ENCODE assay signal across 8 mouse cellular contexts in genomic region chr12:86889103-86889644, GRCm38 (mm10). TPM values are rescaled to one million over a fixed set of nuclear protein-coding genes. Genes with fewer than 3 reads are reported as not detected.
DNase-seq lines count a peak whose midpoint lies in the region; ATAC-seq and TF ChIP-seq lines count a peak whose summit lies in the region.

No protein-coding gene starts in this region.

- no peak for ATAC-seq in hindbrain, embryonic 11.5 days (ENCODE audit: low FRiP score)
- ATAC-seq in limb, embryonic 13.5 days (ENCODE audit: low FRiP score, low read depth) = no peak
- ATAC-seq in midbrain, postnatal 0 days (ENCODE audit: low FRiP score) = no peak
- no peak for ATAC-seq in erythroblast, adult 5-6 weeks (replicated peaks; ENCODE audit: low FRiP score, poor library complexity, severe bottlenecking)

- peaks cover 2% of the 10 kb centered on the region; the same call in 1 of the 2 replicates for H3K27me3 ChIP-seq in hindbrain, embryonic 11.5 days (ENCODE audit: control insufficient read depth, insufficient read depth, low read length)
- no peaks in the 10 kb centered on the region for H3K27me3 ChIP-seq in limb, embryonic 13.5 days
- H3K27me3 ChIP-seq in midbrain, postnatal 0 days (ENCODE audit: insufficient read depth, low read length) = no peaks in the 10 kb centered on the region

- H3K9ac ChIP-seq in hindbrain, embryonic 11.5 days (ENCODE audit: low read depth, low read length) = peak overlapping the region; percentile 29; the same call in 1 of the 2 replicates
- H3K9ac ChIP-seq in limb, embryonic 13.5 days = peak overlapping the region; percentile 63; the same call in 1 of the 2 replicates
- no peak overlapping the region for H3K9ac ChIP-seq in midbrain, postnatal 0 days (replicated peaks; ENCODE audit: low read length, poor library complexity, severe bottlenecking)

- no peaks in the 10 kb centered on the region for H3K9me3 ChIP-seq in hindbrain, embryonic 11.5 days (ENCODE audit: control insufficient read depth, low read length)
- no peaks in the 10 kb centered on the region for H3K9me3 ChIP-seq in limb, embryonic 13.5 days
- no peaks in the 10 kb centered on the region for H3K9me3 ChIP-seq in midbrain, postnatal 0 days (ENCODE audit: low read length)

- WGBS in hindbrain, embryonic 11.5 days = 21% methylated on average over 7 of the region's 7 CpGs
- WGBS in limb, embryonic 13.5 days = 13% methylated on average over 7 of the region's 7 CpGs
- WGBS in midbrain, postnatal 0 days = 12% methylated on average over 7 of the region's 7 CpGs

- TF ChIP-seq CTCF in midbrain, postnatal 0 days (IDR thresholded peaks at IDR 0.05) = no peak

- H3K4me2 ChIP-seq in hindbrain, embryonic 11.5 days (replicated peaks; ENCODE audit: low read depth, low read length) = no peak overlapping the region
- H3K4me2 ChIP-seq in limb, embryonic 13.5 days (replicated peaks) = peak overlapping the region; percentile 69
- H3K4me2 ChIP-seq in midbrain, postnatal 0 days (ENCODE audit: low read depth, low read length, poor library complexity, severe bottlenecking) = peak overlapping the region; percentile 53

- no peak overlapping the region for H3K4me3 ChIP-seq in hindbrain, embryonic 11.5 days (ENCODE audit: low read depth, low read length)
- H3K4me3 ChIP-seq in limb, embryonic 13.5 days = peak overlapping the region; percentile 36; the same call in 1 of the 2 replicates
- H3K4me3 ChIP-seq in midbrain, postnatal 0 days (ENCODE audit: low read depth, low read length) = no peak overlapping the region

- H3K36me3 ChIP-seq in hindbrain, embryonic 11.5 days (ENCODE audit: control insufficient read depth, insufficient read depth, low read length) = no peaks in the 10 kb centered on the region
- H3K36me3 ChIP-seq in limb, embryonic 13.5 days = no peaks in the 10 kb centered on the region
- no peaks in the 10 kb centered on the region for H3K36me3 ChIP-seq in midbrain, postnatal 0 days (ENCODE audit: insufficient read depth, low read length)

- H3K4me1 ChIP-seq in hindbrain, embryonic 11.5 days (replicated peaks; ENCODE audit: control insufficient read depth, insufficient read depth, low read length) = peaks cover 42% of the 10 kb centered on the region
- H3K4me1 ChIP-seq in limb, embryonic 13.5 days = peaks cover 88% of the 10 kb centered on the region
- peaks cover 58% of the 10 kb centered on the region for H3K4me1 ChIP-seq in midbrain, postnatal 0 days (ENCODE audit: insufficient read depth, low read length)

- DNase-seq in adrenal gland, postnatal 14 days = peak; percentile 52
- no peak for DNase-seq in adrenal gland, adult 18-20 months (ENCODE audit: low spot score in 2 of 2)
- DNase-seq in NIH3T3 (ENCODE audit: low read depth) = peak; percentile 82
- no peak for DNase-seq in hindbrain, embryonic 11.5 days (ENCODE audit: low spot score)
- no peak for DNase-seq in midbrain, postnatal 0 days (ENCODE audit: low spot score)
- no peak for DNase-seq in Muller cell, postnatal 12 days (ENCODE audit: inconsistent ontology term)

- peak overlapping the region; percentile 48; the same call in 1 of the 2 replicates for H3K27ac ChIP-seq in hindbrain, embryonic 11.5 days (ENCODE audit: low read depth, low read length)
- peak overlapping the region; percentile 95 for H3K27ac ChIP-seq in limb, embryonic 13.5 days
- peak overlapping the region; percentile 57 for H3K27ac ChIP-seq in midbrain, postnatal 0 days (ENCODE audit: low read depth, low read length)

RNA-seq across cellular contexts. Expression of gene Irf2bpl, which starts 4.6 kb away (rescaled TPM):
- 48.4 and 53.8 TPM in 2 replicates for total RNA-seq in adrenal gland, postnatal 14 days (2021)
- 10 to 100 TPM; 61.0 to 61.4 TPM for total RNA-seq in adrenal gland, adult 18-20 months (2021)
- polyA plus RNA-seq in hindbrain, embryonic 11.5 days (2014; fragmentation: Nextera tagmentation; extraction: Ambion mirVana) = 16.0 and 21.3 TPM in 2 replicates
- 39.2 and 41.2 TPM in 2 replicates for polyA plus RNA-seq in limb, embryonic 13.5 days (2015; fragmentation: Nextera tagmentation; extraction: Ambion mirVana)
- 171 and 191 TPM in 2 replicates for total RNA-seq in midbrain, postnatal 0 days (2014; rRNA removed)
- 74.2 and 86.2 TPM in 2 replicates for polyA plus RNA-seq in midbrain, postnatal 0 days (2015; fragmentation: Nextera tagmentation; extraction: Ambion mirVana)
- 0.21 and 0.77 TPM in 2 replicates for total RNA-seq in erythroblast, adult 5-6 weeks (2015; ENCODE audit: low replicate concordance)
- total RNA-seq in erythroblast, adult 5-6 weeks (2017; ENCODE audit: low replicate concordance) = 0.42 TPM in 1 of 2 replicates, not detected in the other

RNA-seq across cellular contexts. Expression of gene Cipc, which starts 57.7 kb away (rescaled TPM):
- 26.2 and 29.1 TPM in 2 replicates for total RNA-seq in adrenal gland, postnatal 14 days (2021)
- 10 to 100 TPM; 21.8 to 28.5 TPM for total RNA-seq in adrenal gland, adult 18-20 months (2021)
- 32.2 and 39.5 TPM in 2 replicates for polyA plus RNA-seq in hindbrain, embryonic 11.5 days (2014; fragmentation: Nextera tagmentation; extraction: Ambion mirVana)
- polyA plus RNA-seq in limb, embryonic 13.5 days (2015; fragmentation: Nextera tagmentation; extraction: Ambion mirVana) = 23.6 and 24.7 TPM in 2 replicates
- 65.7 and 77.5 TPM in 2 replicates for total RNA-seq in midbrain, postnatal 0 days (2014; rRNA removed)
- 34.6 and 37.6 TPM in 2 replicates for polyA plus RNA-seq in midbrain, postnatal 0 days (2015; fragmentation: Nextera tagmentation; extraction: Ambion mirVana)
- total RNA-seq in erythroblast, adult 5-6 weeks (2015; ENCODE audit: low replicate concordance) = 4.8 and 7.1 TPM in 2 replicates
- 5.6 and 8.2 TPM in 2 replicates for total RNA-seq in erythroblast, adult 5-6 weeks (2017; ENCODE audit: low replicate concordance)

Comparison
In these comparisons a context has a peak if more than half of its experiments do, and no peak if none do; other contexts are left out.
1. DNase-seq: peak in adrenal gland, postnatal 14 days (single experiment) and NIH3T3 (single experiment); none in adrenal gland, adult 18-20 months (0 of 2), hindbrain, embryonic 11.5 days (single experiment), midbrain, postnatal 0 days (single experiment) and Muller cell, postnatal 12 days (single experiment).
2. RNA of gene Irf2bpl, which starts 4.6 kb away (total RNA-seq): 171 to 191 TPM in midbrain, postnatal 0 days, 61.0 to 61.4 TPM in adrenal gland, adult 18-20 months and 48.4 to 53.8 TPM in adrenal gland, postnatal 14 days; 0.21 to 0.77 TPM in erythroblast, adult 5-6 weeks; every median in the first group is over 10 times any median in the second.
3. Peak in every context shown above with its lines, with median percentiles within 50 percentile points of each other: H3K27ac ChIP-seq.